Mouse (Mus musculus) heart, postnatal 10 days (tissue): ENCODE measurements around the gene Xpa. TPM values are rescaled to one million over a fixed set of nuclear protein-coding genes. Genes with fewer than 3 reads are reported as not detected.
A peak's percentile ranks its signal among the peaks of the same experiment; 100 is the strongest.

Source experiments
- DNase-seq, 2 experiments: peaks; one replicate each; pipeline ENCODE4 v3.0.0; 2021
- intact Hi-C: fragments of 180-260 bp; cut with DNase I; formaldehyde crosslinking; loops from one replicate; pipeline ENCODE4 v1.15.1; 2025
- total RNA-seq, 2 experiments: library from RNA; stranded (reverse); gene quantifications; 2 replicates each; pipeline ENCODE4 v1.2.3; 2021

Xpa gene
- total RNA-seq, 2 experiments from 2014 or later = 10.2 to 14.2 TPM

DNA sequence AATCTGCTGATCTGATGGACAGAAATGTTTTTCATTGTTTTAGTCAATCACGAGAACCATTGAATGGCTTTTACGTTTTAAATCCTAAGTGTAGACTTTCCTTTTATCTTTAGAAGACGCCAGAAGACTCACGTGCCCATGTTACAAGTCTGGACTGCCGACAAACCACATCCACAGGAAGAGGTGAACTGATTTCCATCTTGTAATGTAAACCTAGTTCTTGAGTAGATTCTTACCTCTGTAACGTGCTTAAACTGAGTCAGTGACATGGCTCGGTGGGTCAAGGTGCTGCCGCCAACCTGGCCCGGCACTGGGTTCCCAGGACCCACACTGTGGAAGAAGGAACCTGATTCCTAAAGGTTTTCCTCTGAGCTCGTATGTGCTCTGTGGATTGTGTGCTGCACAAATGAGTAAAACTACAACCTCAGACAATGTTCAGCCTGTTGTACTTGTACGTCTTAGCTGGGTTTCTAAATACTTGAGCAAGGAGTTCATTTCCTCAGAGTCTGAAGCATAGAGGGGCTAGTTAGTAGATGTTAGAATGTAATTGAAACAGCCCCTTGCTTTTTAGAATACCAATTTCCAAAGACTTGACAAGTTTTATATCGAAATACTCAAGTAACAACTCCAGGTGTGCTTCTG is 44.1 kb downstream of the Xpa start:
- DNase-seq = no peak
- intact Hi-C loops = no loop called here

DNA sequence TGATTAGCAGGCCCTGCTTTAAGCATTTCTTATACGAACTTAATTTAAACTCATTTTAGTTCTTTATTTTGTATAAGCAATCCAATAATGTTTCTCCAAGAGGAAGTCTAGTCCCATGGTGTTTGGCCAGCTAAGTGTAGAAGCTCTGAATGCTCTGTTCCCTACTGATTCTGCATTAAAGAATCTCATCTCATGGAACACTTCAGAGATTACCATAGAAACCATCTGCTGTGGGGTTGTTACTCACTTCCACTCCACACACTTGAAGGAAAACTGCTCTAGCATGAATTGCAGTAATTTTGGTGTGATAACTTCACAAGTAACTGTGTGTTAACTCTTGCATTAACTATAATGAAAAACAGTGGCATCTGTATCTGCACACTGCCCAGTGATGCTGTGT is 49.2 kb downstream of the Xpa start:
- intact Hi-C loops = no loop called here
- DNase-seq = no peak

DNA sequence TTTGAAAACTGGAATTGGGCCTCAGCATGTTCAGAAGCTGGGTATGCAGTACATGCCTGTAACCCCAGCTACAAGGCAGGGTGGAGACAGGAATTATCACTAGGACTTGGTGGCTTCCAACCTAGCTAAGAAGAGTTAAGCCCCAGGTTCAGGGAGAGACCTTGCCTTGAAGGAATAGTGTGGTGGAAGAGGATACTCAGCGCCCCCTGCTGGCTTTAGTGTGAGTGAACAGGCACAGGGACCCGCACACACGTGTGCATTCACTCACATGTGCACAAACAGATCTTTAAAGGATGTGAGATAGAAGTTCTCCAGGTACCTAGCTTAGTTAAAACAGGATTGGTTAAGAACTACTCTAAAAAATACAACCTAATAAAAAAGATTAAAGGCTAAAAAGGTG is 51.8 kb downstream of the Xpa start:
- intact Hi-C loops = no loop called here
- no peak for DNase-seq

DNA sequence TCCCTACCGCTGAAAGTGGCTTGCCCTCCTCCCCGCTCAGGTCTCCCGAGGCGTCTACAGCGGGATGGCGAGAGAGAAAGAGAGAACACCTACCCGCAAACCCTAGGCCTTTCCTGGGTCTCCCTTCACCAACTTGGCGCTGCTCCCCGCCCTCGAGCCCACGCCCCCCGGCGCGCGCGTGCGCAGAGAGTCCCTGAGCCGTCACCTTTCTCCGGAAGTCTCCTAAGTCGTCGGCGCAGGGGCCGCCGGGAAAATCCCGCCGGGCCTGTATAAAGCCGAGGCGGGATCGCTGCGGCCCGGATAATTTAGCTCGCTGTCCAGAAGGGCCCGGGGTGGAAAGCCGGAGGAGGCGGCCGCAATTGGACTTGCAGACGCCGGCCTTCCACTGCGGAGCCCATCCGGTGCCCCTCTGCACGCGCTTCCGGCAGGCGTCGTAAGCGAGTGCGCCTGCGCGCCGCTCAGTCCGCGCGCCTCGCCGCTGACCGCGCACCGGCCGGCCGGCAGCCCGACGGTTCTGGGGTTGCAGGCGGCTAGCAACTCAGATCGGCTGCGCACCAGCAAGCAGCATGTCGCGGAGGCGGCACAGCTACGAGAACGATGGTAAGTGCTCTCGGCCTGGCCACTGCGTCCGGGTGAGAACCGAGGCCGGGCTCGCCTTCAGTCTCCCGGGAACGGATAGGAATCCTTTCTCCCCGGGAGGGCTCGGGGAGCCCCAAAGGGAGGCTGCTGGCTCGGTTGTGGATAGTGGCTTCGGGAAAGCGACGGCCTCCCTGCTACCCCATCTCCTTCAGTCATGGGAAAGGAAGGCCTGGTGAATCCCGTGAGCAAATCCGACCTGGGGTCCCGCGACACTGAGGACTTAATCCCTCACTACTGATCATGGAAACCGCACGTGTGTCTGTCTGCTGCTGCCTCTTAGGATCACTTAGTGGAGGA is 57.6 kb downstream of the Xpa start, which contains the start of the genes Ncbp1 and Tstd2:
TSS of gene Ncbp1 (plus strand) at position 327 of the 936 bp plus-strand sequence.
TSS of gene Tstd2 (minus strand) at position 408 of the 936 bp plus-strand sequence.
- intact Hi-C loops = loop anchor here (5.0 kb wide), 1 partner anchor 1121 kb away; the partner anchor contains the start of gene Polr1e
- peak; percentile 95 to 96 for DNase-seq

DNA sequence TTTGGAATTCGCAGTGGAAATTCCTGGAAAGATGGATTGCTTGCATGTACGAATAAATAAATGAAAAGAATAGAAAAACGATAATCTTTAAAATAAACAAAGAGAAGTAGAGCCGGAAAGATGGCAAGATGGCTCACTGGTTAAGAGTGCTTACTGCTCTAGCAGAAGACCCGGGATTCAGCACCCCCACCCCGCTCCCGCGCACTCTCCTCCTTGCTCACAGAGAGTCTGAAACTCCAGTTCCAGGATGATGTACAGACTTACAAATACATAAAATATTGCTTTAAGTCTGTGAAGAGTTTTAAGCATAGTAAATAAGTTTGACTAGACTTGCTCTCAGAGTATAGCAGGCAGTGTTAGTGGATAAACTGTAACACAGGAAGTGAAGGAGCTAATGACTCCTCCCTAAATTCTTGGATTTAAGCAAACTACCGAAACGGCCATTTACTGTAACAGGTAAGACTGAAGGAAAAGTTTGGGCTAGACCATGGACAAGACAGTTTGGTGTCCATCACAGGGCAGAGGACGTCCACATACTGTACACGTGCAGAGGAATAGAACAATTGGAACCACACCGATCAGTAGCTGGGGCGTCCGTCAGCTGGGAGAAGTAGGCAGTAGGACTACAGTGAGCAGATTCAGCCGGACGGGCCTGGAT is 58.4 kb downstream of the Xpa start:
- peak in 1 of 2 experiments; percentile 36 for DNase-seq
- intact Hi-C loops = loop anchor here (5.0 kb wide), 1 partner anchor 1120 kb away; the partner anchor contains the start of gene Polr1e

DNA sequence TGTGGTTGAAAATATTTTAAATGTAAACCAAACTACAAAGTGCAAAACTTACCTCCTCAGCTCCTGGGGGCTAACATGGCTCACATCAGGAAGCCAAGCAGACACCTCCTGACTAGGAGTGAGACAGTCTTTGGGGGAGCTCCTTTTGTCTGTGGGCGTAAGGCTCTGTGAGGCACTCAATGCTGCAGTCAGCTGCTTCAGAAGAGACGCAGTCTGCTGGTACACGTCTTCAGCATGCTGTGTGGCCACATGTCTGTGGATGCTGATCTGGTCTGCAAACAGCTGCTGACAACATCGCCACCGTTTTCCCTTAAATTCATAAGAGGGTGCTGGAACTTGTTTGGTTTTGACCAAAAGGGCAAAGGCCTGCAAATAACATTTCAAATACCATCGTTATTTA is 64.3 kb downstream of the Xpa start:
- DNase-seq = no peak

DNA sequence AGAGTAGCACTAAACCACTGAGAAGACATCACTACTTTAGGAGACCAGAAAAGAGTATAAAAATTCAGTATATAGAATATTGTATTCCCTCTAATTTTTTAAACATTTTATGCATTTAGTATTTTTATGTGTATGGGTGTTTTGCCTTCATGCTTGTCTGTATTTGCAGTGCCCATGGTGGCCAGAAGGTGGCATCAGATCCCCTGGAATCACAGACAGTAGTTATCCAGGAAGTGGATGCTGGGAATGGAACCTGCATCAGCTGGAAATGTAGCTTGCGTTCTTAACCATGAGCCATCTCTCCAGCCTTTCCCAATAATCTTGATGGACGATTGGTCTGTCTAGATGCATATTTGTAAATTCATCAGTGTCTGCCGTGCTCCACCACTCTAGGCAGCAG is 65.9 kb downstream of the Xpa start:
- peak; percentile 48 to 69 for DNase-seq
- intact Hi-C loops = no loop called here

More for the DNA sequence above, 64.3 kb downstream of the Xpa start:
- intact Hi-C loops = no loop called here

DNA sequence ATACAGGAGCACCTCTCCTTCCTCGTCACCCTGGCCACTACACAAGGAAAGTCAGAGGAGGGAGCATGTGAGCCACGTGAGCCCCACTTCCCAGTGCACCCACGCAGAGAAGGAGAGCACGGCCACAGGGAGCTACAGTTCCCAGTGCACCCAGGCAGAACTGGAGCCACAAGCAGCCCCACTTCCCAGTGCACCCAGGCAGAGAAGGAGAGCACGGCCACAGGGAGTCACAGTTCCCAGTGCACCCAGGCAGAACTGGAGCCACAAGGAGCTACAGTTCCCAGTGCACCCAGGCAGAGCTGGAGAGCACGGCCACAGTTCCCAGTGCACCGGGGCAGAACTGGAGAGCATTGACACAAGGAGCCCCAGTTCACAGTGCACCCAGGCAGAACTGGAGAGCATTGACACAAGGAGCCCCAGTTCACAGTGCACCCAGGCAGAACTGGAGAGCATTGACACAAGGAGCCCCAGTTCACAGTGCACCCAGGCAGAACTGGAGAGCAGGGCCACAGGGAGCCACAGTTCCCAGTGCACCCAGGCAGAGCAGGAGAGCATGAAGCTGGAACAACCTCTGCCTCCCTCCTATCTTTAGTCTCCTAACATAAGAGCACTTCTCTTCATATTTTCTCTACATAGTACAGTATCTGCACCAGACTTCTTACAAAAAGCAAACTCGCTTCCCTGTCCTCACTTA is 66.7 kb downstream of the Xpa start:
- no peak for DNase-seq
- intact Hi-C loops = no loop called here

DNA sequence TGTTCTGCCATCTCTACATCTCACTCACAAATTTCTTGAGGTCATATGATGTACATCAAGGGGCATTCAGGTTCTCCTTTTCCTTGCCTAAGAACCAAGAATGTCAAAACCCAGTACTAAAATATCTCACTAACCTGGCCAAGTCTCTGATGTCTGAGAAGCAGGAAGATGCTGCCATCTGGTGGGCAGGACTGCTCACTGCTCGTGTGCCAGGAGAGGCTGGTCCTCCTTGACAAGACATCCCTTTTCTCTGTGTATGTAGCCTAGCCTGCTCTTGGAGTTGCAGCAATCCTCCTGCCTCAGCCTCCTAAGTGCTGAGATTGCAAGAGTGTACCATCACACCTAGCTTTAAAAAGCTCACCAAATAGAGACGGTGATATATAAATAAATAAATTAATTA is 69.6 kb downstream of the Xpa start:
- intact Hi-C loops = loop anchor here (1.0 kb wide), 2 partner anchors 154 to 185 kb away; no protein-coding TSS in a partner anchor
- peak; percentile 73 to 86 for DNase-seq

DNA sequence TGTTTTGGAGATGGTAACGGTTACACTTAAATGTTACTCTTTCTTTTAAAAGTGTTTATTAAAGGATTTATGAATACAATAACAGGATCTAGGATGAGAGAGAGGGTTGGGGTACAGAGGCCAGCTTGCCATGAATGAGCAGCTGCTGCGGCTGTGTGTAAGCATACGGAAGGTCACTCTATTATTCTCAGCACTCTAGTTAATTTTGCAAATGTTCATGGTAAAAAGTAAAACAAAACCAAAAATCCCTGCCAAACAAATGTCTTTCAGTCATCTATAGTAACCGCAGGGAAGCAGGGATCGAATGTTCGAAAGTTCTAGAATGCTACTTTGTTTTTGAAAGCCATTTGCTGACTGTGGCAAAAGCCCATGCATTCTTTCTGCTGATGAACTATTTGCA is 72.8 kb downstream of the Xpa start:
- no peak for DNase-seq
- intact Hi-C loops = no loop called here

DNA sequence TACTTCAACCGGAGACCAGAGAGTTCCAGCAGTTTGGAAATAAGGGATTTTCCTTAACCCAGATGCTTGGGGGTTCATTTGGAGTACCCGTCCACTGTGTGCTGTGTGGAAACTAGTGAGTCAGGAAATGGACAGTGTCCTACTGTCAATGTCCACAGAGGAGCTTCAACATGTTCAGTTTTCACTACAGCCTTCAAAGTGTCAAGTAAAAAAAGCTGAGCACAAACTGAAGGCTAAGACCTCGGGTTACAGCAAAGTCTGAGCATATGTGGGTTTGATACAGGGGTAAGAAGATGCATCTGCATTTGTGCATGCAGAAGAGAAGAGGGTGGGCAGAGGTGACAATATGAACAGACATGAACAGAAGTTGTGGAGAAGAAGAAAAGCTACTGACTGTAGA is 75.3 kb downstream of the Xpa start:
- intact Hi-C loops = no loop called here
- no peak for DNase-seq

DNA sequence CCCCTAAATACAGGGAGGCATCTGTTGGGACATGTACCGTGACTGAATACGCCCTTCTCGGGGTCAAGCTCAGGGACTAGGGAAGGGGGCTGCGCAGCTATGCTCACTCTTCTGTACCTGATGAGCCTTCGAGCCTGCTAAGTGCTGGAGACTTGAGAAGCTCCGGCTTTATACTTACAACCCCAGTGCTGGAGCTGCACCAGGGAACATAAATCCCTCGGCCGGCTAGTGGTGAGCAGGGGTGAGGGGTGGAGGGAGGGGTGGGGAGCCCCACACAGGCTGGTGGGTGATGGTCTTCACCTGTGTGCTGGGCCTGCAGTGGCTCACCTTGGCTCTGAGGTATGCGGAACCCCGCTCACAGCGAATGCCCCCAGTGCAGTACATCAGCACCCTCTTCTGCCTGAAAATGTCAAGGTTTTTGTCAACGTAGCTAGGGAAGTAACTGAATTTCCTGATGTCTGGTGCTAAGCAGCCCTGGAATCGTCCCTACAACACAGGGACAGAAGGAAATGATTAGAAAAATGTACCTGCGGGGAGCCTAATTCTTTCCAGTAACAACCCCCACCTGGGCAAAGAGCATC is 76.5 kb downstream of the Xpa start:
- DNase-seq = no peak
- intact Hi-C loops = no loop called here

DNA sequence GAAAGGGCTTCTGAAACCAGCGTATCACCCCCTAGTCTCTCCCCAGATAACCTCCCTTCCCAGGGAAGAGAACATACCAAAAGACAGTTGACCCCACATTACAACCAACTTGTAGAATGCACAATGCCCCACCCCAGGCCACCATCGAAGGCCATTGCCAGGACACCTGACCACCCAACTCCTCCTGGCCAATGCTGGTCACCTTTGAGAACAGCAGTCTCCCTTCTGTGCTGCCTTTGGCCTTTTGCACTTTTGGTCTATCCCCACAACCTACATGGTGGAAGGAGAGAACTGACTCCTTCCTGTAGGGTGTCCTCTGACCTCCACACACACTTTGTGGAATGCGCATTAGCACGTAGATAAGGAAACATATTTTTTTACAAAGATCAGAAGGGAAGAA is 78.6 kb downstream of the Xpa start:
- intact Hi-C loops = no loop called here
- no peak for DNase-seq

DNA sequence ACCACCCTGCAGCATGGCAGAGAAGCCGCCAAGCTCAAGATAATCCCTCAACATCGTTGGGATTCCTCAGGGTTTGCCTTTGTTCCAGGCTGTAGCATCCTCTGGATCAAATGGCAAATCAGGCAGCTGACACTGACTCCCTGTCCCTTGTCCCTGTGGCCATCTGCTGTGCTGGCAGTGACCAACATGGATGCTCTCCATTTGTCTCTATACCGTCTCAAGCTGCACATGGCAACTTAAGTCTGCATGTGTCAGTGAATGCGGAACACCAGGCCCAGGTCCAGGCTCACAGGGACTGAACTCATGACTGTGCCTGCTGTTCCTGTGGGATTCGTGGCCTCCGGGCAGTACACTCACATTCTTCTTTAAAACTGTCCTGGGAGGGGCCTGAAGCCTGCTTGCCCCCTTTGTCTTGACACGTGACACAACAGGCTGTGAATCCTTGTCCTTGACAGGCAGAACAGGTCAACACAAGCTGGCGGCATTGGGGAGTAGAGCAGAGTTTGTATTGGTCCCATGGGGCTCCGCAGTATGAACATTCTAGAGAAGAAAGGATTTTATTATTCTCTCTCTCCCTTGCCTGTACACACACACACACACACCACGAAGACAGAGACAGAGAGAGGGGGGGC is 79.5 kb downstream of the Xpa start:
- intact Hi-C loops = no loop called here
- peak in 1 of 2 experiments; percentile 35 for DNase-seq

DNA sequence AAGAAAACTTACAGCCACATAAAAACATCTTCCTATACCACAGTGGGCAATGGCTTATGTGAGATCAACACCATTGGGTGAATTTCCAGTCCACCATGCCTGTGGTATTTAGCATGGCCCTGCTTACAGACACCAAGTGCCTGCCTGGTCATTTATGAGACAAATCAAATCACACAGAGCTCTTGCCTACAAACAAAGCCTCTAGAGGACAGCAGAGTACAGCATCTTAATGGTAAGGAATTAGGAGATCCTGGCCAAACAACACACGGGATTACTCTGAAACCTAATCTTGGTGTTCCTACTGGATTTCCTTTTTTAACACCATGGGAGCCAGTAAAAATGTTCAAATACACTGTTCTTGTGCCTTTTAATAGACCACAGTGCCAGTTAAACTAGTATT is 80.8 kb downstream of the Xpa start:
- DNase-seq = no peak
- intact Hi-C loops = no loop called here

DNA sequence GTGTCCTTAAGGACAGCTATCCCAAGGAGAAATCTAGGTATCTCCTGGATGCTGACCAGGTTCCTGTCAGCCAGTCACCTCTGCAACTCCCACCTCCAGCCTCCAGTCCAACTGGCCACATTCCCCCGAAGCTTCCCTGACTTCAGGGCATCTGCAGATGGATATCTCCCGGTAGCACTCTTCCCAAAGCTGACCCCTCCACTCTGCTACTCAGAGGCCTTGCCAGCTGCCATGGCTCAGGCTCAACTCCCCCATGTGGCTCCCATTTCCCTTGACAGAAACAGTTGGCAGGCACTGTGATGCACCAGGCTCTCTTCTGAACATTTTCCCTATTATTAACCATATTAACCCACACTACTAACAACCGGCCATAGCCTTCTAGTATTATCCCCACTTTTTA is 84.8 kb downstream of the Xpa start:
- intact Hi-C loops = no loop called here
- DNase-seq = no peak

DNA sequence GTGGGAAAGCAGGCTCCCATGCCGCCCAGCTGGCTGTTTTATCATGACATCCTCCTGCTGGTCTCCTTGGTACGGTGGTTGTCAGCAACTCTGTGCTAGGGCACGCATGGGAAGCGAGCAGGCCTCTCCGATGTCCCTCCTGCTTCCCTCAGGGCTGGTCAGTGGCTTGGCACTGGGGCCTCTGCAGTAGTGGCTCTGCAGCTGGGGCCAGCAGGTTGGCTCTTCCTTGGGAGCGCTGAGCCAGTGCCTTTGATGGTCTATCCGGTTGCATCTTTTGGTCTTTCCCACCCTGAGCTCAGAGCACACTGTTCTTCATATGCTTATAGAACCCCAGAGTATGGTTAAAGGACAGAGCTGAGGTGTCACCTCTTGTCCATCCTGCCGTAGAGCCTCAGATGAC is 86.0 kb downstream of the Xpa start:
- DNase-seq = no peak
- intact Hi-C loops = no loop called here
